Mouse (Mus musculus) bone marrow, adult 2 months (tissue): ENCODE data around the gene Ghitm.

ENCODE experiments used
- CTCF ChIP-seq: fragments of 200-500 bp; IDR thresholded peaks from 2 replicates; pipeline ENCODE4 v1.5.1; 2011; ENCODE audit warnings: low read length, control low read depth; ENCODE audit not compliant: control insufficient read depth, insufficient read depth
- POLR2A ChIP-seq: fragments of 200-500 bp; IDR thresholded peaks from 2 replicates; pipeline ENCODE4 v1.6.1; 2011; ENCODE audit warnings: low read depth, mild to moderate bottlenecking, control low read depth, low read length, borderline replicate concordance; ENCODE audit not compliant: control insufficient read depth

GRCm38 (mm10) chr14:37154391-37154790 lies 19.3 kb upstream of the Ghitm start:
- TF ChIP-seq CTCF (no peak), POLR2A (no peak)
